Mouse (Mus musculus) thymus, postnatal 14 days (tissue): ENCODE results near the gene Brd4.

Experiments used
- DNase-seq: peaks from one replicate; pipeline ENCODE4 v3.0.0; 2021

Gene Brd4

DNA sequence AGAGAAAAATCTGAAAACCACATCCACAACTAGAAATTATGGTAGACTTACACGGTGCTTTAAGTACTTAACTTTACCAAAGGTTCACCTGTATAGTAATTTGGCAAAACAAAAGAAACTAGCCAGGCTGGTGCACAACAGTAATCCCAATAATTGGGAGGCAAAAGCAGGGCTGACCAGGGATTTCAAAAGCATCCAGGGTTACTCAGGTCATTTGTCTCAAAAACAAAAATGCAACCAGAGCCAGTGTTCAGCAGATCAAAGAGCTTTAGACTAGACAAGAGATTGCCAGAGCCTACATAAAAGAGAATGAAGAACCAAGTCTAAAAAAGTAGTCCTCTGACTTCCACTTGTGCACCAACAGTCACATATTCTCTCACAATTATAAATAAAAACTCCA, 7.3 kb downstream of the Brd4 start:
- no peak for DNase-seq

GRCm38 (mm10) chr17:32275568-32275967, 9.0 kb downstream of the Brd4 start:
- no peak for DNase-seq

DNA sequence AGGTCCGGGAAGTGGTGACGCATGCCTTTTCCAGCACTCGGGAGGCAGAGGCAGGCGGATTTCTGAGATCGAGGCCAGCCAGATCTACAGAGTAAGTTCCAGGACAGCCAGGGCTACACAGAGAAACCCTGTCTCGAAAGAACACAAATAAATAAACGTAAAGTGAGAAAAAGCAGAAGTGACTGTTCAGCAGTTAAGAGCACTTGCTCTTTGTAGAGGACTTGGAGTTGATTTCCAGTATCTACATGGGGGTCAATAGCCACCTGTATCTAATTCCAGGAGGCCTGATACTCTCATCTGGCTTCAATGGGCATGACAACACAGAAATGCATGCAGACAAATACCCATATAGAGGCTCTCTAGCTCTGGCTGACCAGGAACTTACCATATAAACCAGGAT, 15.4 kb downstream of the Brd4 start:
- DNase-seq: no peak

GRCm38 (mm10) chr17:32268540-32268960, 16.0 kb downstream of the Brd4 start:
- no peak for DNase-seq

DNA sequence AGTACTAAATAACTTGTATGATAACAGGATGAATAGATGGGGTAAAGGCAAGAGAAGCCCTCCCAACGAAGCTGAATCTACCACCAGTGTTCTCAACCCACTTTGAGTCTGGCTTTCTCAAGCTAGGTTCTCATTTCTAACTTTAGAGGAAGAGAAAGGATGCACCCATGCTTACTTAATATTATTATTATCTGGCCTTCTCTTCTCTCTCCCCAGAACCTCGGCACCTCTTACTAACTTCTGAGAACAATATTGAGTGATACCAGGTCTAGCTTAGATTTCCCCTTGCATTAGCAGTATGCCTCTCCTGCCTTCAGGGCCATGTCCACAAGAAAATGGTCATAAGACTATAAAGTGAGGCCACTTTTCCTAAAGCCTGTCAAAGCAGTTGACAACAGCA, 16.4 kb downstream of the Brd4 start:
- DNase-seq: no peak

DNA sequence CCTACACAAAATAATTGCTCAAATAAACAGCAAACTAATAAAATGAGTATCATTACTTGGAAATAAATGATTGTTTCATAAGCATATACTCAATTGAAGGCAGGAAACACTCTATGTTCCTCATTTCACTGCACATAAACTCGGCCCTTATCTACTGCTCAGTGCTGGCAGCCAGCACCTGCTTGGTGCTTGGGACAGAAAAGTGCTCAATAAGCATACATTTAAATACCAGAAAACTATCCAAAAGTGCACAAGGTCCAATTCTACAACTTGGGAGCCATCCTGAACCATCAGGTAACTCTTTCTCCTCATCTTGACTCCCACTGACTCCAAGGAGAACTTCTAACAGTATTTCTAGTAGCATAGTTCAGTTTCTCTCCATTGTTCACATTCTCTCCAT, 16.9 kb downstream of the Brd4 start:
- DNase-seq: no peak

- DNase-seq: no peak
These were observed 20.9 kb downstream of the Brd4 start for GRCm38 (mm10) chr17:32263672-32264071.

GRCm38 (mm10) chr17:32262831-32263559, 21.5 kb downstream of the Brd4 start:
- no peak for DNase-seq

GRCm38 (mm10) chr17:32258869-32259268, 25.7 kb downstream of the Brd4 start:
- DNase-seq: no peak

GRCm38 (mm10) chr17:32257944-32258343, 26.6 kb downstream of the Brd4 start:
- no peak for DNase-seq

DNA sequence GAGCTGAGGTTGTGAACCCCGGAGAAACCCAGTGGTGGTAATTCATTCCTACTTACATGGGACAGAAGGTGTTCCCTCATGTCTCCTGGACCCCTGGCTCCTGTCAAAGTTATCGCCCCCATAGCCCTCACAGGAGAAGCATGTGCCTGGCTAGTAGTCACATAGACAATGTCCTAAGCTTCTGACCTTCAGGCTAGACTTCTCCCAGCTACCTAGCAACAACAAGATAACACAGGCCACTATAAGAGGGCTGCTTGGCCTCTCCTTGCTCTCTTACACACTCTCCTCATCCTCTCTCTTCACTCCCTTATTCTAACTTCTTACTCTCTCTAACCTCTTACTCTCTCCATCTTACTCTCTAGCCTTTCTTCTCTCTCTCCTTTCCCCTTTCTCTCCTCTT, 27.1 kb downstream of the Brd4 start:
- no peak for DNase-seq

GRCm38 (mm10) chr17:32256896-32257295, 27.6 kb downstream of the Brd4 start:
- DNase-seq: no peak

GRCm38 (mm10) chr17:32253261-32253660, 31.3 kb downstream of the Brd4 start:
- DNase-seq: no peak

- DNase-seq: no peak
These were observed 32.6 kb downstream of the Brd4 start for GRCm38 (mm10) chr17:32251827-32252470.

DNA sequence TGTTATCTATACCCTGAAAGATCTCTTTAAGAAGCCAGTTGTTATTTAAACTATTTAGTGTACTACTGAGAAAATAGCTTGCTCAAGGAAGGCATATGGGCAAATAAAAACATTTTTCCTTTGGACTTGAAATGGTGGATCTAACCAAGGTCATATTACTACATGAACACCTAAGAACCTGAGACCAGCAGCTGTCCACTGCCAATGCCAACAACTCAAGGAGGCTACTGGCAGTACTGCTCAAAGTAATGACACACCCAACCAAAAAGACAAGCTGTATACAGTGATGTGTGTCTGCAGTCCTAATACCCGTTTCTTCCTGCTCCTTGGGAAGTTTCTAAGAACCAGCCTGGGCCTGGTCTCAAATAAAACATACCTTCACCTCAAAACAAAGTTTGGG, 34.5 kb downstream of the Brd4 start:
- no peak for DNase-seq

GRCm38 (mm10) chr17:32248192-32248591, 36.3 kb downstream of the Brd4 start:
- DNase-seq: no peak

- DNase-seq: no peak
These were observed 36.9 kb downstream of the Brd4 start for GRCm38 (mm10) chr17:32247616-32248015.

- no peak for DNase-seq
These were observed 38.4 kb downstream of the Brd4 start for GRCm38 (mm10) chr17:32246117-32246516.

DNA sequence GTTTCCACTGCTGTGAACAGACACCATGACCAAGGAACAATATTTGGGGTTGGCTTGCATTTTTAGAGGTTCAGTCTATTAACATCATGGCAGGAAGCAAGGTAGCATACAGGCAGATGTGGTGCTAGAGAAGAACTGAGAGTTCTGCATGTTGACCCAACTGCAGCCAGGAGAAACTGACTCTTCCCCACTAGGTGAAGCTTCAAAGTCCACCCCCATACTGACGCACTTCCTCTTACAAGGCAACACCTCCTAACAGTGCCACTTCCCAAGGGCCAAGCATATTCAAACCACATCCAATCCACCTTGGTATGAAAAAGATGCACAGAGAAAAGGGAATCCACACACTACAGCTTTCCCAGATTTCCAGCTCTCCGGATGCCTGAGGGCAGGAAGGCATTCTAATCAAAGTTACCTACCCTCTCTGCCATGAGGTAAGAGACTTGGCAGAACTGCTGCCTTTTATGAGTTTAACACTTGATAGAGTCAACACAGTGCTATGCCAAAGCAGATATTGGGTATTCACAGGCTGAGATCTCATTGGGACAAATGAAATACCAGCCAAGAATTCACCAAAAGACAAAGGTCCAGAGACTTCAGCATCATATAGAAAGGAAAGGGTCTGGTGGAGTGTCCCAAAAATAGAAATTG, 43.5 kb downstream of the Brd4 start:
- DNase-seq: no peak

GRCm38 (mm10) chr17:32238589-32238988, 45.9 kb downstream of the Brd4 start:
- DNase-seq: no peak

DNA sequence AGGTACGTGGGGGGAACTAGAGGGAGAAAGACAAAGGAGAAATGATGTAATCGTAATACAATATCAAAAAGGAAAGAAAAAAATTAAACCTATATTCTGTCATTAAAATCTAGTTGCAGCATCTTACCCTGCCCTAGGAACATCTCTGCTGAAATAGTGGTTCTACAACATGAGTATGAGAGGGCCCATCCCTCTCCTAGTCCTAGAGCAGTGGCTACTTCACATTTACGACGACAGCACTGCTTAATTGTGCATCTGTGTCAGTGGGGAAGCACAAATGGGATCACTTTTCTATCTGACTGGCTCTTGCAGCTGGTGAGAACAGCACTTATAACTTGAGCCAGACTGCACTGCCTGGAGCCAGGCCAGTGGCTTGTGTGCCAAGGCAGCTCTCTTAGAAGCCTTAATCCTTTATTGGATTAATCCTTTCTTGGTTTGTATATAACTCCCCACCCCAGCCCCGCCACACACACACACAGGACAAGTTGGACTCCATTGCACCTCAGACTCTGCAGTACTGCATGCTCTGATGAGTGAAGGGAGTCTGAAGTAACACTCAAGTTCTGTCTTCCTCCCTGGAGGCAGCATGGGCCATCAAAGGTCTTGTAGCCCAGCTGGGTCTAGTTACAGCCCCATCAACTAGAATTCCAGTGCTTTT, 48.9 kb downstream of the Brd4 start:
- no peak for DNase-seq

- no peak for DNase-seq
These were observed 51.3 kb downstream of the Brd4 start for GRCm38 (mm10) chr17:32233174-32233573.

GRCm38 (mm10) chr17:32229256-32229655, 55.3 kb downstream of the Brd4 start:
- DNase-seq: no peak

GRCm38 (mm10) chr17:32220873-32221272, 63.6 kb downstream of the Brd4 start:
- no peak for DNase-seq
